Mouse (Mus musculus) testis, adult 2 months (tissue): ENCODE results near the gene Ccdc163. TPM values are rescaled to one million over a fixed set of nuclear protein-coding genes. Genes with fewer than 3 reads are reported as not detected.
A peak's percentile ranks its signal among the peaks of the same experiment; 100 is the strongest.
"Not testable (repeated sequence)": the region's sequence is repeated elsewhere in the genome, so short reads cannot be mapped to it uniquely, and the experiment has no call there.

Experiments
- H3K27ac ChIP-seq: fragments of 200-500 bp; 2 replicates; pipeline ENCODE4 v1.5.1; 2012; ENCODE audit warnings: low read depth, low read length; ENCODE audit not compliant: control insufficient read depth, insufficient read depth
- H3K27me3 ChIP-seq: fragments of 200-500 bp; 2 replicates; pipeline ENCODE4 v1.6.1; 2012; ENCODE audit warnings: mild to moderate bottlenecking, low read length, moderate library complexity; ENCODE audit not compliant: control insufficient read depth, insufficient read depth
- H3K36me3 ChIP-seq: fragments of 200-500 bp; 2 replicates; pipeline ENCODE4 v1.6.1; 2012; ENCODE audit warnings: mild to moderate bottlenecking, low read length; ENCODE audit not compliant: control insufficient read depth, insufficient read depth
- H3K4me1 ChIP-seq: fragments of 200-500 bp; 2 replicates; pipeline ENCODE4 v1.6.1; 2012; ENCODE audit warnings: low read length; ENCODE audit not compliant: control insufficient read depth, insufficient read depth
- H3K4me3 ChIP-seq: fragments of 200-500 bp; 2 replicates; pipeline ENCODE4 v1.5.1; 2012; ENCODE audit warnings: low read depth, mild to moderate bottlenecking, low read length, moderate library complexity, mixed read lengths; ENCODE audit not compliant: control insufficient read depth
- CTCF ChIP-seq: fragments of 200-500 bp; IDR thresholded peaks from 2 replicates; pipeline ENCODE4 v1.5.1; 2012; ENCODE audit warnings: low read depth, mild to moderate bottlenecking, inconsistent platforms, low read length, moderate library complexity; ENCODE audit not compliant: control insufficient read depth, insufficient read depth, insufficient replicate concordance
- POLR2A ChIP-seq: fragments of 200-500 bp; IDR thresholded peaks from 2 replicates; pipeline ENCODE4 v1.6.1; 2012; ENCODE audit warnings: low read depth, mild to moderate bottlenecking, inconsistent platforms, low read length, moderate library complexity; ENCODE audit not compliant: control insufficient read depth
- polyA plus RNA-seq: library from polyadenylated mRNA; depleted of rRNA; stranded (reverse); fragments of >200 nt; gene quantifications from 2 replicates; pipeline ENCODE4 v1.2.3, GENCODE M21; 2012

Gene Ccdc163
- polyA plus RNA-seq, 1 experiment: 214 TPM

DNA sequence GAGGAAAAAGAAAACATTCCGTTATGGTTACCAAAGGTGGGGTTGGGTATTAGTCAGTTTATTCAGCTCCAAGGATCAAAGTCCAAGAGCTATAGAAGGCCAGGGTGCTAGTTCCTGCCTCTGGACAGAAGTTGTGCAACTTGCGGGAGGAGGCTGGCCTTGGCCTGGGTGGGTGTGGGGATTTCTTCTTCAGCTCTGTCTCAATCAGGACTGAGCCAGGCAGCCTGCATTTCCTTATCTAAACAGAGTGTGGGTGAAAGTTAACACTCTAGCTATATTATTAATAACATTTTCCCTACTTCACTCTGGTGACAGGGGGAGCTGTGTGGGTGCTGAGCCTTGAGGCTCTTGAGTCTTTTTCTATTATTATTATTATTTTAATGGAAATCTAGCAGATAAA lies 35.5 kb upstream of the Ccdc163 start:
- H3K4me3 ChIP-seq: no peak overlapping the region
- no peaks in the 10 kb centered on the region for H3K27me3 ChIP-seq
- H3K27ac ChIP-seq: no peak overlapping the region
- TF ChIP-seq POLR2A (no peak), CTCF (no peak)
- no peaks in the 10 kb centered on the region for H3K4me1 ChIP-seq
- no peaks in the 10 kb centered on the region for H3K36me3 ChIP-seq

DNA sequence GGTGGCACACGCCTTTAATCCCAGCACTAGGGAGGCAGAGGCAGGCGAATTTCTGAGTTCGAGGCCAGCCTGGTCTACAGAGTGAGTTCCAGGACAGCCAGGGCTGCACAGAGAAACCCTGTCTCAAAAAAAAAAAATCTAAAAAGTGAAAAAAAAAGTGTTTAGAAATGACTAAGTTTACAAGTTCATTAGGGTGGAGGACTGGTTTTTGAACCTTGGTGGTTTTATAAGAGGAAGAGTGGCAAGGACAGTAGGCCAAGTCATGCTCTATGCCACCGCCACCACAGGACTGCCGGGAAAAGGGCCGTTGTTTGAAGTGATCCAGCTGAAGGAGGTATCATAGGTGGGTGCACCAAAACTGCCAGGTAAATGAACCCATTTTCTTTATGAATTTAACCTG lies 33.5 kb upstream of the Ccdc163 start:
- H3K27ac ChIP-seq, H3K4me3 ChIP-seq, H3K36me3 ChIP-seq, H3K4me1 ChIP-seq, H3K27me3 ChIP-seq: not testable (repeated sequence)

GRCm38 (mm10) chr4:116676027-116676426 lies 32.3 kb upstream of the Ccdc163 start:
- TF ChIP-seq CTCF (no peak), POLR2A (no peak)
- Histone ChIP-seq H3K4me3 (no peak overlapping the region), H3K27ac (no peak overlapping the region), H3K36me3 (no peaks in the 10 kb centered on the region), H3K4me1 (no peaks in the 10 kb centered on the region), H3K27me3 (no peaks in the 10 kb centered on the region)

DNA sequence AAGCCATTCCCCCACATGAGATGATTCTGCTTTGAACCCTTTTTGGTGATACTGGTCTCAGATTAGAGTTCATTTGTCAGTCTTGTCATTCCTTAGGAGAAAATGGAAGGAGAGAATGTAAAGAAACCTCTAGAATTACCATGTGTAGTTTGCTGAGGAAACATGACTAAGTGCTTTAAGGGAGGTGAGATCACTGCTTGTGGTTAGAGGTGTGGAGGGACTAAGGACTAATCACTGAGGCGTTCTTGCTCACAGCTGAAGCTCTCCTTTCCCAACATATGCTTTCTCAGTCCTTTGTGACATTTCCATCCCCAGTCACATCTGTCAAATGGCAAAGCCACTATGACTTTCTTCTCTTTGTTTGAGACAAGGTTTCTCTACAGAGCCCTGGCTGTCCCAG lies 30.5 kb upstream of the Ccdc163 start:
- H3K27ac ChIP-seq: no peak overlapping the region
- H3K4me3 ChIP-seq: no peak overlapping the region
- no peak for TF ChIP-seq CTCF
- no peak for TF ChIP-seq POLR2A
- no peaks in the 10 kb centered on the region for H3K4me1 ChIP-seq
- no peaks in the 10 kb centered on the region for H3K27me3 ChIP-seq
- H3K36me3 ChIP-seq: no peaks in the 10 kb centered on the region

- Histone ChIP-seq H3K4me1 (no peaks in the 10 kb centered on the region), H3K36me3 (no peaks in the 10 kb centered on the region), H3K27ac (no peak overlapping the region), H3K4me3 (no peak overlapping the region), H3K27me3 (no peaks in the 10 kb centered on the region)
- no peak for TF ChIP-seq CTCF
- no peak for TF ChIP-seq POLR2A
Observed at GRCm38 (mm10) chr4:116679141-116679540, 29.2 kb upstream of the Ccdc163 start.

GRCm38 (mm10) chr4:116680521-116680920 lies 27.8 kb upstream of the Ccdc163 start:
- not testable (repeated sequence) for H3K27ac ChIP-seq, H3K4me1 ChIP-seq, H3K4me3 ChIP-seq, H3K36me3 ChIP-seq, H3K27me3 ChIP-seq

GRCm38 (mm10) chr4:116683957-116684356 lies 24.4 kb upstream of the Ccdc163 start:
- no peak for TF ChIP-seq CTCF
- TF ChIP-seq POLR2A: no peak

GRCm38 (mm10) chr4:116684665-116685064 lies 23.6 kb upstream of the Ccdc163 start:
- H3K4me1 ChIP-seq: peaks cover 10% of the 10 kb centered on the region
- no peak for TF ChIP-seq POLR2A
- TF ChIP-seq CTCF: no peak
- peak overlapping the region; percentile 100 for H3K4me3 ChIP-seq
- peak overlapping the region; percentile 99 for H3K27ac ChIP-seq
- H3K36me3 ChIP-seq: no peaks in the 10 kb centered on the region
- H3K27me3 ChIP-seq: no peaks in the 10 kb centered on the region

More at GRCm38 (mm10) chr4:116683957-116684356, 24.4 kb upstream of the Ccdc163 start:
- H3K27me3 ChIP-seq: no peaks in the 10 kb centered on the region
- H3K27ac ChIP-seq: no peak overlapping the region
- no peaks in the 10 kb centered on the region for H3K36me3 ChIP-seq
- H3K4me1 ChIP-seq: peaks cover 10% of the 10 kb centered on the region
- H3K4me3 ChIP-seq: no peak overlapping the region
